Mouse (Mus musculus): ENCODE measurements at regions not wholly inside any gene's neighbourhood (a gene's known extent, or its start where the extent isn't known, plus 50 kb on each side); places are given as distances from the start of the nearest gene placed in this dataset.

DNA sequence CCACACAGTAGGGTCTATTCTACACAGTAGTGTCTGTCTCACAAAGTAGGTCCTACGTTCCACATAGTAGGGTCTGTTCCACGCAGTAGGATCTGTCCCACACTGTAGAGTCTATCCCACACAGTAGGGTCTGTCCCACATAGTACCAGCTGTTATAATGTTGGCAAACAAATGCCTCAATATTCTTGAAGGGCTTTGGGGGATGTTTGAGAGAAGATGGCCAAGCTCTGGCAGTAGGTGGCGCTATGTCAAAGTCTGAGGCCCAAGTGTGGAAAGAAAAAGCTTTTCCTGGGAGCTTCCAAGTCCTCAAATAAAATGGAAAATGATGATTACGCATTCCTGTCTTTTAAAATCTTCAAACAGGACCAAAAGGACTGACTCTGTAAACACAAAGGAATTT, 125.7 kb downstream of the 9530068E07Rik start:
- Histone ChIP-seq H3K4me1 (0 out of 2 replicates have a peak, but pooled peaks cover 4% of the 10 kb centered on the region), H3K27me3 (replicated peaks) (no peaks in the 10 kb centered on the region), H3K36me3 (no peaks in the 10 kb centered on the region), H3K9me3 (replicated peaks) (0 out of 2 replicates have a peak, but pooled peaks cover 5% of the 10 kb centered on the region), H3K27ac (no peak overlapping the region), H3K4me3 (no peak overlapping the region), H3K4me2 (no peak overlapping the region), H3K9ac (no peak overlapping the region)
- 36% methylated on average over 4 of the region's 4 CpGs for WGBS (ENCODE audit: insufficient replicate concordance)
- ATAC-seq, result no peak

DNA sequence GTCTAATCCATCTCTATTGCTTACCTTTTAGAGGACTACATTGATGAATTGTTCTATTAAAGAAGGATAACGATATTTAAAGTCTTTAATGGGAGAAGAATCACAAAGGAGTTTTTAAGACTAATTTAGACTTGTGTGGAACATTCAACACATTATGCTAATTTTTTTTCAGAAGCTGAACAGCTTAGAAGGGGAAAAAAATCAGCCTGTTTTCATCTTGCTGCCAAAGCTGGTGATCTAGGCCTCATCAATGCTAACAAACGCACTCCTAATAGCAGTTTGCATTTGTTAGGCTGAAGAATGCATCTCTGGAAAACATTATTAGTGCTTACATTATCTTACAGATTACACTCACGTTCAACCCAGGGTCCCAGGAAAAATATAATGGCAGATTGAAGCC, 126.2 kb downstream of the 9530068E07Rik start:
- H3K9ac ChIP-seq, result no peak overlapping the region
- WGBS (ENCODE audit: insufficient replicate concordance), result 50% methylated on average over 3 of the region's 3 CpGs
- no peak for ATAC-seq
- H3K27ac ChIP-seq, result no peak overlapping the region
- H3K36me3 ChIP-seq, result no peaks in the 10 kb centered on the region
- no peak overlapping the region for H3K4me2 ChIP-seq
- H3K4me3 ChIP-seq, result no peak overlapping the region
- no peaks in the 10 kb centered on the region for H3K27me3 ChIP-seq (replicated peaks)
- 0 out of 2 replicates have a peak, but pooled peaks cover 4% of the 10 kb centered on the region for H3K4me1 ChIP-seq
- H3K9me3 ChIP-seq (replicated peaks), result 0 out of 2 replicates have a peak, but pooled peaks cover 1% of the 10 kb centered on the region

DNA sequence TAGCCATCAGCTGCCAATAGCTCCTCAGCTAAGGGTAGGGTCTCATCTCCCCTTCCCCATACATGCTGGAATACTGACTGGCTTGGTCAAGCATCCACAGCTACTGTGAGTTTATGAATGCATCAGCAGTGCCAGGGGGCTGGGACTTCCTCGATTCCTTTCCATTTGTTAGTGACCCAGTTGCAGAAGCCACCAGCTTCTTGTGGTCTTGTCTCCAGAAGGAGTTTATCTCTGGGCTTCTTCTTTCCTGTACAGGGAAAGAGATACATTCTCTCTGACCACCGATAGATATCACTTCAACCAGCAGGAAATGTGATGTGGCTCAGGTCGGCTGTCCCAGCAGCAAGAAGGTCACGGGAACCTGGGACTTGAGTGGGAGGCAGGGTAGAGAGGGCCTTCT, 127.0 kb downstream of the 9530068E07Rik start:
- Histone ChIP-seq H3K4me2 (no peak overlapping the region), H3K27ac (no peak overlapping the region), H3K36me3 (no peaks in the 10 kb centered on the region), H3K4me3 (no peak overlapping the region), H3K27me3 (replicated peaks) (no peaks in the 10 kb centered on the region), H3K9ac (no peak overlapping the region), H3K9me3 (replicated peaks) (no peaks in the 10 kb centered on the region), H3K4me1 (0 out of 2 replicates have a peak, but pooled peaks cover 4% of the 10 kb centered on the region)
- no peak for ATAC-seq
- 15% methylated on average over 4 of the region's 4 CpGs for WGBS (ENCODE audit: insufficient replicate concordance)

DNA sequence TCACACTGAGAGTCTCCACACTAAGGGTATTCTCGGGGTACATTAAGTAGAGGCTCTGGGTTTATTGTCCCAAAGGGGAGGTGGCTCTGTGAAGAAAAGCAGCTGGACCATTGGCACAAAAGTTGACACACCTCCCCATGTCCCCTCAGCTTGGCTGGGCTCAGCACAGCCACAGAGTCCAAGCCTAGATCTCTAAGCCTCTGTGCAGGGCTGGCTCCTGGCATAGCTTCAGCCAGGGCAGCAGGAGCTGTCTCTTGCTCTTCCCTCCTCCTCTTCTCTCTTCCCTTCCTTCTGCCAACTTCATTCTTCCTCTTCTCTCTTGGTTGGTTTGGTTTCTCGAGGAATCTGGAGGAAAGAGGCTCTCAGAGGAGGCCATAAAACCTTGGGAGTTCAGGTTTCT, 127.4 kb downstream of the 9530068E07Rik start:
- H3K4me2 ChIP-seq, result no peak overlapping the region
- no peaks in the 10 kb centered on the region for H3K27me3 ChIP-seq (replicated peaks)
- no peak overlapping the region for H3K4me3 ChIP-seq
- no peak for ATAC-seq
- no peaks in the 10 kb centered on the region for H3K36me3 ChIP-seq
- no peak overlapping the region for H3K27ac ChIP-seq
- no peak overlapping the region for H3K9ac ChIP-seq
- 0 out of 2 replicates have a peak, but pooled peaks cover 4% of the 10 kb centered on the region for H3K4me1 ChIP-seq
- WGBS (ENCODE audit: insufficient replicate concordance), result 24% methylated on average over 2 of the region's 2 CpGs
- H3K9me3 ChIP-seq (replicated peaks), result no peaks in the 10 kb centered on the region

DNA sequence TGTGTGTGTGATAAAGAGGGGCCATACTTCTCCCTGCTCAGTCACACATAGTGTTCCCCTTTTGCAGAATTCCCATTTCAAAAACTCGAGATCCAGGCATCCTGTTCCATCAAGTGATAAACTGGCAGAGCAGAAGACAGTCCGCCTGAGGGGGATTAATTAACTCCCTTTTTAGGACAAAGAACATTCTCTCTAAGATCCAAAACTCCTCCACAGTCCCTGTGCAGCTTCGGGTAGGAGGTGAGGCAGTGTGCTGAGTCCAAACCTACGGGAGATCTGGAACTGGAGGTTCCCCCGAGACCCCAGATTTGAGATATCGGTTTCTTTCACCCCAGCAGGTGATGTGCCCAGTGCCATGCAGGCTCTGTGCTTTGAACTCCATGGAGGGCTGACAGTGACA, 129.2 kb downstream of the 9530068E07Rik start:
- 0 out of 2 replicates have a peak, but pooled peaks cover 4% of the 10 kb centered on the region for H3K4me1 ChIP-seq
- no peak overlapping the region for H3K9ac ChIP-seq
- no peaks in the 10 kb centered on the region for H3K27me3 ChIP-seq (replicated peaks)
- H3K36me3 ChIP-seq, result no peaks in the 10 kb centered on the region
- H3K27ac ChIP-seq, result no peak overlapping the region
- H3K4me2 ChIP-seq, result no peak overlapping the region
- no peak for ATAC-seq
- no peak overlapping the region for H3K4me3 ChIP-seq
- WGBS (ENCODE audit: insufficient replicate concordance), result 42% methylated on average over 6 of the region's 6 CpGs
- H3K9me3 ChIP-seq (replicated peaks), result no peaks in the 10 kb centered on the region

DNA sequence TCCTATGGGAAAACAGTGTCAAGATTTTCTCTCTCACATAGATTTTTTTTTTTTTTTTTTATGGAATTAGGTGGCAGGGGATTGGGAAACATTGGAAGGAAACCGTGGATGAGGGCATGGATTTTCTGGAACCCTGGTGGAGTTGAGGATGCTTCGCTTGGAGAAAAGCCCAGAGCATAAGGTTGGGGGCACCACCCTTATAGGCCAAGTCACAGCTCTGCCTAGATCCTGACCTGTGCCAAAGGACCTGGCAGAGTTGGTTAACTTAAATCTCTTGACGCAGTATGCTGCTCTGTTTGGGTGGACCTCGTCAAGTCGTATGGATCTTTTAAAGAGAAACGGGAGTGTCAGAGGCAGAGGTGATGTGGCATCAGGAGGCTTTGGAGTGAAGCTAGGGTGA, 130.1 kb downstream of the 9530068E07Rik start:
- H3K27me3 ChIP-seq (replicated peaks), result no peaks in the 10 kb centered on the region

DNA sequence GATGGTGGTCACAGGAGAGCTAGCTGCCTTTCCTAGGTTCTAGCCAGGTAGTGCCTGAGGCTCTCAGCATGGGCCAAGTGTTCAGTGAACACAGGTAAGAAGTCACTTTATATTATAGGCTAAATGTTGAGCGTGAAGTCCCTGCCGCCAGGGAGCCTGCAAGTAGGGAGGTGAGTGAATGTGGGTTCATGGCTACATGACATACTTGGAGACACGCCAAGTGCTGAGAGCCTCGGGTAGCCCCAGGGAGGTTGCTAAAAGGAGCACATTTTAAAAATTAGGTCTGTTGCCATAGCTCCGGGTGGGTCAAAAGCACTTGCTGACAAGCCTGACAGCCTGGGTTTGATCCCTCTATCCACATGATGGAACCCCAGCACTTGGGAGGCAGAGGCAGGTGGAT, 137.2 kb downstream of the 9530068E07Rik start:
- Histone ChIP-seq H3K36me3 (no peaks in the 10 kb centered on the region), H3K27me3 (replicated peaks) (0 out of 2 replicates have a peak, but pooled peaks cover 5% of the 10 kb centered on the region), H3K27ac (no peak overlapping the region), H3K4me3 (no peak overlapping the region), H3K4me2 (no peak overlapping the region), H3K9me3 (replicated peaks) (no peaks in the 10 kb centered on the region), H3K9ac (no peak overlapping the region), H3K4me1 (0 out of 2 replicates have a peak, but pooled peaks cover 5% of the 10 kb centered on the region)
- no peak for ATAC-seq
- 54% methylated on average over 5 of the region's 5 CpGs for WGBS (ENCODE audit: insufficient replicate concordance)

More for the DNA sequence above, 130.1 kb downstream of the 9530068E07Rik start:
- H3K4me1 ChIP-seq, result 0 out of 2 replicates have a peak, but pooled peaks cover 4% of the 10 kb centered on the region
- WGBS (ENCODE audit: insufficient replicate concordance), result 50% methylated on average over 6 of the region's 6 CpGs
- H3K36me3 ChIP-seq, result no peaks in the 10 kb centered on the region
- no peak overlapping the region for H3K9ac ChIP-seq
- ATAC-seq, result no peak
- H3K4me2 ChIP-seq, result no peak overlapping the region
- no peak overlapping the region for H3K27ac ChIP-seq
- no peak overlapping the region for H3K4me3 ChIP-seq
- no peaks in the 10 kb centered on the region for H3K9me3 ChIP-seq (replicated peaks)

DNA sequence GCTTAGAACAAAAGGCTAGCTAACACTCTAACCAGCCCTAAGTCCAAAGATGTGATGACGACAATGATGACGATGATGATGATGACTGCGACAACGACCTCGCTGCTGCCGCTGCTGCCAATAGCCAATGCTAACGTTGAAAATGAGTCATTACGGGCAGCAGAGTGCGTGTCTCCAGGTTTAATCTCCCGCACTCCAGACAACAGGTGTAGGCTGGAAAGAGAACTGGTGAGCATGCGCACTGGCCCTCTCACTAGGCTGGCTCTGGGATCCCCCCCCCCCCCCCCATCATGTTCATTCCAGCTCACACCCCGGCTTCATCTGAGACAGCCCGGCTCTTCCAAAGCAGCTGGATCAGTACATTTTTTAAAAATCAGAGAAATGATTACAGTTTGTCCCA, 138.4 kb downstream of the 9530068E07Rik start:
- H3K27ac ChIP-seq, result no peak overlapping the region
- H3K27me3 ChIP-seq (replicated peaks), result 0 out of 2 replicates have a peak, but pooled peaks cover 5% of the 10 kb centered on the region
- 0 out of 2 replicates have a peak overlapping the region, but pooled peaks have one; percentile 10 for H3K4me2 ChIP-seq
- no peaks in the 10 kb centered on the region for H3K36me3 ChIP-seq
- H3K4me1 ChIP-seq, result 0 out of 2 replicates have a peak, but pooled peaks cover 5% of the 10 kb centered on the region
- no peak for ATAC-seq
- WGBS (ENCODE audit: insufficient replicate concordance), result 62% methylated on average over 13 of the region's 13 CpGs
- H3K9ac ChIP-seq, result no peak overlapping the region
- H3K9me3 ChIP-seq (replicated peaks), result no peaks in the 10 kb centered on the region
- H3K4me3 ChIP-seq, result no peak overlapping the region

DNA sequence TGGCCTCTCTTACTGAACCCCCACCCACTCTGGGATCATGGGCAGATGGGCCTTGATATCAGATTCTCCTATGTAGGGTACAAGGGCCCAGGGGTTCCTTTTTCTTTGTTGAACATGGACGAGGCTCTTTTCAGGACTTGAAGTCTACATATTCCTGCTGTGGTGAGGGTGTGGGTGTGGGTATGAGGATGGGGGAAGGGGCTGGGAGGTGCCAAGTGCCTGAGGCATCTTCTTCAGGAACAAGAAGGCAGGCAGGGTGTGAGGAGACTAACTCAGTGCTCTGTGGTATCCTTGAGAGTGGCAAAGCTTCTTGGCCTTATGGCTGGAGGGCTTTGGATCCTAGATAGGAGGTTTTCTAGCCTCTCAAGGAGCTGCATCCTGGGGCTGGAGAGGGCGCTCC, 140.0 kb downstream of the 9530068E07Rik start:
- 0 out of 2 replicates have a peak, but pooled peaks cover 5% of the 10 kb centered on the region for H3K4me1 ChIP-seq
- 54% methylated on average over 2 of the region's 2 CpGs for whole genome bisulfite sequencing (ENCODE audit: insufficient replicate concordance)
- no peak overlapping the region for H3K9ac ChIP-seq
- H3K27ac ChIP-seq, result no peak overlapping the region
- no peak for ATAC-seq
- 0 out of 2 replicates have a peak, but pooled peaks cover 5% of the 10 kb centered on the region for H3K27me3 ChIP-seq (replicated peaks)
- no peak overlapping the region for H3K4me2 ChIP-seq
- no peaks in the 10 kb centered on the region for H3K9me3 ChIP-seq (replicated peaks)
- no peak overlapping the region for H3K4me3 ChIP-seq
- H3K36me3 ChIP-seq, result no peaks in the 10 kb centered on the region

DNA sequence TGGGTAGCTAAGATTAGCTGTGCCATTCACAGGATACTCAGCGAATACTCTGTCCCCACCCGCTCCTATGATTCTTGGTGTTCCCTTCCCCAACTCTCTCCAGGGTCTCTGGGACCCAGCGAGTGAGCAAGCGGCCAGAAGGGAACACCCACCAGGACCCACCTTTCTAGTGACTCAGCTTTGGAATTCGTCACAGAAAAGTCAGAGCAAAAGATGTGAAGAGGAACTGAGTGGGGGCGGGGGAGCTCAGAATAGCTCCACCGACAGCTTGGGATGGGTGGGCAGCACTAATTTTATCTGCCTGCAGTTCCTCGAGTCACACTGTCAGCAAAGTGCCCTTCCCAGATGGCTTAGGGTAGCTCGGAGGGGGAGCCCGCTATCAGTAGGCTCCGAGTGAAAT, 140.6 kb downstream of the 9530068E07Rik start:
- Histone ChIP-seq H3K4me2 (no peak overlapping the region), H3K36me3 (no peaks in the 10 kb centered on the region), H3K27ac (no peak overlapping the region), H3K4me1 (0 out of 2 replicates have a peak, but pooled peaks cover 5% of the 10 kb centered on the region), H3K9ac (no peak overlapping the region), H3K4me3 (no peak overlapping the region), H3K9me3 (replicated peaks) (no peaks in the 10 kb centered on the region), H3K27me3 (replicated peaks) (0 out of 2 replicates have a peak, but pooled peaks cover 5% of the 10 kb centered on the region)
- ATAC-seq, result no peak
- WGBS (ENCODE audit: insufficient replicate concordance), result 23% methylated on average over 11 of the region's 11 CpGs

DNA sequence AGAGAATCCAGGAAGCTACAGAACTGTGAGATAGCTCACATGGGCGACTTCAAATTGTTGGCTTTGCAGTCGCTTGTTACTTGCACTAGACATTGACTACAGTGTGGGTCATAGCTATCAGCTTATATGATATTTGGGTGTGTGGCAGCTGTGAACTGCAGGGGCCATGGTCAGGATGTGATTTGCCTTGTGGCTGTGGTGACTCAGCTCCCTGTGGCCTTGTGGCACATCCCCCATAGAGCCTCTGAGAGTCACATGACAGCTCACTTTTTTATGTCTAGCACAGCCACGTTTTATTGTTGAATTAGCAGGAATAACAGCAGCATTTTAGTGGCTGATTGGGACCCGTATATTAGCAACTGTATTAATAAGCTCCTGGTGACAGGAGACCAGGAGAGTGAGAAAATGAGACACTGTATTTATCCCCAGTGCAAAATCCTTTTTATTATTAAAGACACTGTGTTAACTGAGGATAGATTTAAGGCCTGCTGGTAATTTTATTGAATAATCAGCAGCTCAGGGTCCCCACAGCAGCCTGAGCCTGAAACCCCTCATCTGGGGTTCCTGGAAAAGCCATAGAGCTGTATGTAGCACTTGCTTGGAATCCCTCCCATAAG, 141.7 kb downstream of the 9530068E07Rik start:
- Histone ChIP-seq H3K4me1 (0 out of 2 replicates have a peak, but pooled peaks cover 5% of the 10 kb centered on the region), H3K4me2 (no peak overlapping the region), H3K9ac (no peak overlapping the region), H3K4me3 (no peak overlapping the region), H3K27me3 (replicated peaks) (0 out of 2 replicates have a peak, but pooled peaks cover 5% of the 10 kb centered on the region), H3K27ac (no peak overlapping the region), H3K36me3 (no peaks in the 10 kb centered on the region), H3K9me3 (replicated peaks) (no peaks in the 10 kb centered on the region)
- 41% methylated on average over 4 of the region's 4 CpGs for WGBS (ENCODE audit: insufficient replicate concordance)
- ATAC-seq, result no peak

DNA sequence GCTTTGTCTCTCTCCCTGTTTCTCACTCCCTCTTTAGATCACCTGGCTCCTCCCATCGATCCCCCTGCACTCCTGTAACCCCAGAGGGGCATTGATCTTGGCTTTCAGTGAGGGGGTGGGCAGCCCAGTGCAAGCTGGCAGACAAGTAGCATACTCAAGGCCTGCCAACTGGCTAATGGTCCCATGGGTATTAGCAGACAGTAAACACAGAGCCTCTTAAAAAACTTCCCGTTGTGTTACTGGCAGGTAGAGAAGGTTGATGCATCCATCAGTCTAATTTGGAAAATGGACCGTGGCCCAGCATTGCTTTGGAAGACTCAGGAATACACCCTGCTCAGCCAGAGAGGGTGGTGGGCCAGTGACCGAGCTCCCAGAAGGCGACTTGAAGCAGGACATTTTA, 145.0 kb downstream of the 9530068E07Rik start:
- no peak for ATAC-seq
- no peak overlapping the region for H3K4me3 ChIP-seq
- no peaks in the 10 kb centered on the region for H3K9me3 ChIP-seq (replicated peaks)
- H3K36me3 ChIP-seq, result no peaks in the 10 kb centered on the region
- WGBS (ENCODE audit: insufficient replicate concordance), result 56% methylated on average over 5 of the region's 5 CpGs
- no peak overlapping the region for H3K9ac ChIP-seq
- H3K4me1 ChIP-seq, result 0 out of 2 replicates have a peak, but pooled peaks cover 5% of the 10 kb centered on the region
- H3K4me2 ChIP-seq, result no peak overlapping the region
- H3K27ac ChIP-seq, result no peak overlapping the region
- no peaks in the 10 kb centered on the region for H3K27me3 ChIP-seq (replicated peaks)
